Mouse (Mus musculus): Measurements from ENCODE around the gene Gm26602. TPM values are rescaled to one million over a fixed set of nuclear protein-coding genes. Genes with fewer than 3 reads are reported as not detected.
A peak's percentile ranks its signal among the peaks of the same experiment; 100 is the strongest.

Gene Gm26602
- polyA plus RNA-seq, 2 experiments: not detected

DNA sequence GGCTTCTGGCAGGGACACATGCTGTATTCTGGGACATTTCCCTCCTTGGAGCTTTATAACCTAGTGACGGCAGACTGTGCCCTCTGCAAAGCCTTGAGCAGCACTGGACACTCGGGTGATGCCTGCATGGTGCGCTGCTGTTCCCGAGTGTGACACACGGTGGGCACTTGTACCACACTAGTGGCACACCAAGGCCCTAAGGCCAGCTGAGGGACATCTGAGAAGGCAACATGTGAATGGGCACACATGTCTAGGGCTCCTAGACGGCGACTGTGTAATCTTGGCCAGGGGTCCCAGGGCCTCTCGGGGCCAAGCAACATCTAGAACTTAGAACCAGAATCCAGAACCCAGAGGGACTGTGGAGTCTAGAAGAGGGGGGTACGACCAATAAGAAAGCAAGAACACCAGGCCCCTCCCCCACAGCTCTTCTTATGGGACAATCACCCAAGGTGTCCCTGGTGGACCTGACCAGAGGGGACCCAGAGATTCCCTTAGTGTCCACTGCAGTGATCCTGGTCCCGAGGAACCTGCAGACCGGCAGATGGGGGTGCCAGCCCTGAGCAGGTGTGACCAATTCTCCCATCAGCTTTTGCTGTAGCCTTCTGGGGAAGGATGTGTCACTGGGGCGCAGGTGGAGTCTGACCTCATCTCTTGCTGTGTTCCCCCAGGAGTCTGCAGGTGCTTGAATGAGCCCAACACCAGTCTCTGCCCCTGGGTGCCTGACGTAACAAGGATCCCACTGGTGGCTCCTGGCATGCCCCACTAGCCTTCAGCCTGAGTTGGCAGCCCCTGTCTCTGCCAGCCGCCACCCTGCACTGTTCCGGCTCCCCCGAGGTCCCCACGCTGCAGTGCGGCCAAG is 19.5 kb downstream of the Gm26602 start:
- Histone ChIP-seq H3K27ac (replicated peaks; ENCODE audit: low read depth, low read length) (no peak overlapping the region), H3K36me3 (ENCODE audit: control insufficient read depth, insufficient read depth, low read length) (peaks cover 38% of the 10 kb centered on the region), H3K4me2 (replicated peaks; ENCODE audit: low read depth, low read length, severe bottlenecking) (0 out of 2 replicates have a peak overlapping the region, but pooled peaks have one; percentile 90), H3K9ac (ENCODE audit: low read depth, low read length, severe bottlenecking) (no peak overlapping the region), H3K27me3 (ENCODE audit: control insufficient read depth, insufficient read depth, low read length) (no peaks in the 10 kb centered on the region), H3K4me1 (ENCODE audit: control insufficient read depth, insufficient read depth, low read length) (peaks cover 37% of the 10 kb centered on the region), H3K9me3 (ENCODE audit: control insufficient read depth, low read length) (no peaks in the 10 kb centered on the region), H3K4me3 (replicated peaks; ENCODE audit: low read length) (no peak overlapping the region)
- ATAC-seq (ENCODE audit: low FRiP score, low read depth) (no peak), DNase-seq (ENCODE audit: low spot score) (no peak)
- no peak for TF ChIP-seq POLR2A (IDR thresholded peaks at IDR 0.05; ENCODE audit: borderline replicate concordance, extremely low read depth, insufficient read depth, insufficient read length)
- 87% methylated on average over 18 of the region's 18 CpGs for WGBS

DNA sequence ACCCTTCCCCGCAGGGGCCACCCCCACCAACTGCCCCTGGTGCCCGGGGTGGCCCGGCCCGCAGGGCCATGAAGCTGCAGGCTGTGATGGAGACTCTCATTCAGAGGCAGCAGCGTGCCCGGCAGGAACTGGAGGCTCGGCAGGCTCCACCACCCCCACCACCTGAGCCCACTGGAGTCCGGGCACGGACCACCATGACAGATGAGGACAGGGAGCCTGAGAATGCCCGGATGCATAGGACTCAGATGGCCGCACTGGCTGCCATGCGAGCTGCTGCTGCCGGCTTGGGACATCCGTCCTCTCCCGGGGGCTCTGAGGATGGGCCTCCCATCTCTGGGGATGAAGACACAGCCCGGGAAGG is 20.1 kb downstream of the Gm26602 start:
- 87% methylated on average over 14 of the region's 16 CpGs for WGBS
- H3K27me3 ChIP-seq (ENCODE audit: control insufficient read depth, insufficient read depth, low read length): no peaks in the 10 kb centered on the region
- peaks cover 43% of the 10 kb centered on the region for H3K36me3 ChIP-seq (ENCODE audit: control insufficient read depth, insufficient read depth, low read length)
- no peaks in the 10 kb centered on the region for H3K9me3 ChIP-seq (ENCODE audit: control insufficient read depth, low read length)
- H3K4me3 ChIP-seq (replicated peaks; ENCODE audit: low read length): no peak overlapping the region
- H3K27ac ChIP-seq (replicated peaks; ENCODE audit: low read depth, low read length): no peak overlapping the region
- TF ChIP-seq POLR2A (IDR thresholded peaks at IDR 0.05; ENCODE audit: borderline replicate concordance, extremely low read depth, insufficient read depth, insufficient read length): no peak
- DNase-seq (ENCODE audit: low spot score) (no peak), ATAC-seq (ENCODE audit: low FRiP score, low read depth) (no peak)
- H3K4me2 ChIP-seq (replicated peaks; ENCODE audit: low read depth, low read length, severe bottlenecking): no peak overlapping the region
- no peak overlapping the region for H3K9ac ChIP-seq (ENCODE audit: low read depth, low read length, severe bottlenecking)
- peaks cover 33% of the 10 kb centered on the region for H3K4me1 ChIP-seq (ENCODE audit: control insufficient read depth, insufficient read depth, low read length)

DNA sequence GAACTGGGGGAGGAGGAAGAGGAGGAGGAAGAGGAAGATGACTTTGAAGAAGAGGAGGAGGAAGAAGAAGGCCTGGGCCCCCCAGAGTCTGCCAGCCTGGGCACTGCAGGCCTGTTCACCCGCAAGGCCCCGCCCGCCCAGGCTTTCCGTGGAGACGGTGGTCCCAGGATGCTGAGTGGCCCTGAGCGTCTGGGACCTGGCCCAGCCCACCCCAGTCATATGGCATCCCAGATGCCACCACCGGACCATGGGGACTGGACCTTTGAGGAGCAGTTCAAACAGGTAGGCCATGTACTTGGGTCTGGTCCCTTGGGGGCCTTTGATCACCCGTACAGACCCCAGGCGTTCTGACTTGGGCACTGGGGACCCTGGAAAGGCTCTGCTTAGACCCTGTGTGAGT is 21.1 kb downstream of the Gm26602 start:
- Histone ChIP-seq H3K4me3 (replicated peaks; ENCODE audit: low read length) (no peak overlapping the region), H3K4me1 (ENCODE audit: control insufficient read depth, insufficient read depth, low read length) (peaks cover 32% of the 10 kb centered on the region), H3K9me3 (ENCODE audit: control insufficient read depth, low read length) (no peaks in the 10 kb centered on the region), H3K9ac (ENCODE audit: low read depth, low read length, severe bottlenecking) (no peak overlapping the region), H3K27ac (replicated peaks; ENCODE audit: low read depth, low read length) (no peak overlapping the region), H3K36me3 (ENCODE audit: control insufficient read depth, insufficient read depth, low read length) (peaks cover 43% of the 10 kb centered on the region), H3K4me2 (replicated peaks; ENCODE audit: low read depth, low read length, severe bottlenecking) (no peak overlapping the region), H3K27me3 (ENCODE audit: control insufficient read depth, insufficient read depth, low read length) (no peaks in the 10 kb centered on the region)
- no peak for TF ChIP-seq POLR2A (IDR thresholded peaks at IDR 0.05; ENCODE audit: borderline replicate concordance, extremely low read depth, insufficient read depth, insufficient read length)
- DNase-seq (ENCODE audit: low spot score): no peak
- ATAC-seq (ENCODE audit: low FRiP score, low read depth): no peak
- 54% methylated on average over 4 of the region's 9 CpGs for WGBS

DNA sequence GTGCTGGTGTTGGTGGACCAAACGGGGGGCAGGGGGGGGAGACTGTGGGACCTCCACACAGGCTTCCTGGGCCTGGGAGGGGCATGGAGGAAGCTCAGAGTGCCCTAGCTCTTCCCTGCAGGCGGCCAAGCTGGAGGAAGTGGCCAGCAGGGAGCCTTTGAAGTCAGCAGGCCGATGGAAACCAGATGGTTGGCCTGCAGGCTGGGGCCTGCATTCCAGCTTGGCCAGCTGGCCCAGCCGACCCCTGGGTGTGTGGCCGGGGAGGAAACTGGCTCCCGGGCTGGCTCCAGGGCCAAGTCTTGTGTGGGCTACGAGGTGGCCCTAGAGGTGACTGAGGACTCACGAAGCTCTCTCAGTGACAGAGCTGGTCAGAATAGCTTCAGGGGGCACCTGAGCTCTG is 22.1 kb downstream of the Gm26602 start:
- TF ChIP-seq POLR2A (IDR thresholded peaks at IDR 0.05; ENCODE audit: borderline replicate concordance, extremely low read depth, insufficient read depth, insufficient read length): no peak
- H3K4me3 ChIP-seq (replicated peaks; ENCODE audit: low read length): no peak overlapping the region

DNA sequence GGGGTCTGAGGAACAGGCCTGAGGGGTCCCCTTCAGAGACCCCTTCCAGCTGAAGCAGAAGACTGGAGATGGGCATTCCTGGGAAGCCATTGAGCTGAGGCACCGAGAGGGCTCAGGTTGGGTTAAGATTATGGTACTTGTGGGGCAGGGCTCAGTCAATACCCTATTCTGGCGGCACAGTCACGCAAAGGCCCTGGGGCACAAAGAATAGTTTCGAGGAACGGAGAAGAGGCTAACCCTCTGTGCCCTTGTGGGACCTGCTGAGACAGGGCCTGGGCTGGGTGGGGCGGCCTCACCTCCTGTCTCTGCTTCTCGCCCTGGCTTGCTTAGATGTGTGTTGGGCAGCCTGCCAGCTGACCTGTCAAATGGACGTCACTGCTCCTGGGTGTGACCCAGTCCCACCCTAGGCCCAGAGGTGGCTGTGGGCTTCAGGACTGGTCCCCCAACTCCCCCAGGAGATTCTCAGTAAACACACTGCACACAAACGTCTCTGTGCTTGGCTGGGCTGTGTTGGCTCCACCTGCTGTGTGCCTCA is 22.6 kb downstream of the Gm26602 start:
- H3K27me3 ChIP-seq (ENCODE audit: control insufficient read depth, insufficient read depth, low read length): no peaks in the 10 kb centered on the region
- H3K27ac ChIP-seq (replicated peaks; ENCODE audit: low read depth, low read length): peak overlapping the region; percentile 43; the same call in 1 of the 2 replicates
- H3K36me3 ChIP-seq (ENCODE audit: control insufficient read depth, insufficient read depth, low read length): peaks cover 52% of the 10 kb centered on the region
- no peaks in the 10 kb centered on the region for H3K9me3 ChIP-seq (ENCODE audit: control insufficient read depth, low read length)
- no peak overlapping the region for H3K4me3 ChIP-seq (replicated peaks; ENCODE audit: low read length)
- H3K9ac ChIP-seq (ENCODE audit: low read depth, low read length, severe bottlenecking): no peak overlapping the region
- peaks cover 39% of the 10 kb centered on the region for H3K4me1 ChIP-seq (ENCODE audit: control insufficient read depth, insufficient read depth, low read length)
- no peak overlapping the region for H3K4me2 ChIP-seq (replicated peaks; ENCODE audit: low read depth, low read length, severe bottlenecking)
- no peak for TF ChIP-seq POLR2A (IDR thresholded peaks at IDR 0.05; ENCODE audit: borderline replicate concordance, extremely low read depth, insufficient read depth, insufficient read length)
- ATAC-seq (ENCODE audit: low FRiP score, low read depth) (no peak), DNase-seq (ENCODE audit: low spot score) (no peak)
- 40% methylated on average over 9 of the region's 9 CpGs for WGBS

More for the DNA sequence above, 22.1 kb downstream of the Gm26602 start:
- Histone ChIP-seq H3K27me3 (ENCODE audit: control insufficient read depth, insufficient read depth, low read length) (no peaks in the 10 kb centered on the region), H3K9ac (ENCODE audit: low read depth, low read length, severe bottlenecking) (peak overlapping the region; percentile 29), H3K27ac (replicated peaks; ENCODE audit: low read depth, low read length) (peak overlapping the region; percentile 43; the same call in 1 of the 2 replicates), H3K4me2 (replicated peaks; ENCODE audit: low read depth, low read length, severe bottlenecking) (no peak overlapping the region), H3K36me3 (ENCODE audit: control insufficient read depth, insufficient read depth, low read length) (peaks cover 49% of the 10 kb centered on the region), H3K9me3 (ENCODE audit: control insufficient read depth, low read length) (no peaks in the 10 kb centered on the region), H3K4me1 (ENCODE audit: control insufficient read depth, insufficient read depth, low read length) (peaks cover 39% of the 10 kb centered on the region)
- ATAC-seq (ENCODE audit: low FRiP score, low read depth) (no peak), DNase-seq (ENCODE audit: low spot score) (peak; percentile 45)
- WGBS: 14% methylated on average over 8 of the region's 8 CpGs

Measured in limb, embryonic 14.5 days (tissue).